Mouse (Mus musculus): ENCODE measurements around the gene Gabrr1. TPM values are rescaled to one million over a fixed set of nuclear protein-coding genes. Genes with fewer than 3 reads are reported as not detected.

Gene Gabrr1
- polyA plus RNA-seq, 1 experiment from 2014 or later: 0.17 TPM

- H3K36me3 ChIP-seq (ENCODE audit: control insufficient read depth, insufficient read depth, low read length): no peaks in the 10 kb centered on the region
- H3K4me2 ChIP-seq (ENCODE audit: low read depth, low read length): no peak overlapping the region
- 6% methylated on average over 2 of the region's 2 CpGs for WGBS
- no peak overlapping the region for H3K4me3 ChIP-seq (ENCODE audit: low read depth, low read length)
- H3K9me3 ChIP-seq (ENCODE audit: control insufficient read depth, low read length): no peaks in the 10 kb centered on the region; the same call in 1 of the 2 replicates
- H3K27ac ChIP-seq (ENCODE audit: low read depth, low read length): no peak overlapping the region
- no peaks in the 10 kb centered on the region for H3K4me1 ChIP-seq (ENCODE audit: control insufficient read depth, insufficient read depth, low read length)
- H3K9ac ChIP-seq (replicated peaks; ENCODE audit: low read depth, low read length): no peak overlapping the region
- no peaks in the 10 kb centered on the region for H3K27me3 ChIP-seq (ENCODE audit: control insufficient read depth, insufficient read depth, low read length)
- ATAC-seq (ENCODE audit: low read depth): no peak
Observed at GRCm38 (mm10) chr4:33198117-33198516, 65.8 kb downstream of the Gabrr1 start.

GRCm38 (mm10) chr4:33204682-33205081 lies 72.4 kb downstream of the Gabrr1 start:
- Histone ChIP-seq H3K27me3 (ENCODE audit: control insufficient read depth, insufficient read depth, low read length) (no peaks in the 10 kb centered on the region), H3K4me2 (ENCODE audit: low read depth, low read length) (no peak overlapping the region), H3K9ac (replicated peaks; ENCODE audit: low read depth, low read length) (no peak overlapping the region), H3K4me1 (ENCODE audit: control insufficient read depth, insufficient read depth, low read length) (no peaks in the 10 kb centered on the region), H3K36me3 (ENCODE audit: control insufficient read depth, insufficient read depth, low read length) (no peaks in the 10 kb centered on the region), H3K9me3 (ENCODE audit: control insufficient read depth, low read length) (no peaks in the 10 kb centered on the region), H3K4me3 (ENCODE audit: low read depth, low read length) (no peak overlapping the region), H3K27ac (ENCODE audit: low read depth, low read length) (no peak overlapping the region)
- 6% methylated on average over 4 of the region's 4 CpGs for WGBS
- no peak for ATAC-seq (ENCODE audit: low read depth)

GRCm38 (mm10) chr4:33207551-33207950 lies 75.2 kb downstream of the Gabrr1 start:
- Histone ChIP-seq H3K27ac (ENCODE audit: low read depth, low read length) (no peak overlapping the region), H3K36me3 (ENCODE audit: control insufficient read depth, insufficient read depth, low read length) (no peaks in the 10 kb centered on the region), H3K27me3 (ENCODE audit: control insufficient read depth, insufficient read depth, low read length) (no peaks in the 10 kb centered on the region), H3K9me3 (ENCODE audit: control insufficient read depth, low read length) (no peaks in the 10 kb centered on the region), H3K4me2 (ENCODE audit: low read depth, low read length) (no peak overlapping the region), H3K4me3 (ENCODE audit: low read depth, low read length) (no peak overlapping the region), H3K4me1 (ENCODE audit: control insufficient read depth, insufficient read depth, low read length) (0 out of 2 replicates have a peak, but pooled peaks cover 4% of the 10 kb centered on the region), H3K9ac (replicated peaks; ENCODE audit: low read depth, low read length) (no peak overlapping the region)
- WGBS: 65% methylated on average over 2 of the region's 2 CpGs
- ATAC-seq (ENCODE audit: low read depth): no peak

GRCm38 (mm10) chr4:33208881-33209841 lies 76.8 kb downstream of the Gabrr1 start, which contains the start of gene Srsf12:
Gene Srsf12 (plus strand): TSS chr4:33208991.
- WGBS: 2% methylated on average over 55 of the region's 65 CpGs
- Histone ChIP-seq H3K36me3 (ENCODE audit: control insufficient read depth, insufficient read depth, low read length) (no peaks in the 10 kb centered on the region), H3K4me1 (ENCODE audit: control insufficient read depth, insufficient read depth, low read length) (0 out of 2 replicates have a peak, but pooled peaks cover 4% of the 10 kb centered on the region), H3K9me3 (ENCODE audit: control insufficient read depth, low read length) (no peaks in the 10 kb centered on the region), H3K4me2 (ENCODE audit: low read depth, low read length) (peak within 1 kb of the TSS; percentile 93), H3K27me3 (ENCODE audit: control insufficient read depth, insufficient read depth, low read length) (no peaks in the 10 kb centered on the region), H3K27ac (ENCODE audit: low read depth, low read length) (peak within 1 kb of the TSS; percentile 82), H3K4me3 (ENCODE audit: low read depth, low read length) (peak within 1 kb of the TSS; percentile 74), H3K9ac (replicated peaks; ENCODE audit: low read depth, low read length) (peak within 1 kb of the TSS; percentile 92)
- peak; percentile 93 for ATAC-seq (ENCODE audit: low read depth)

Other genes starting within 250 kb of the Gabrr1 start
- 20.8 and 22.6 TPM in 2 replicates for gene Ankrd6, start 181.7 kb upstream of the Gabrr1 start, polyA plus RNA-seq (2014; fragmentation: Nextera tagmentation; extraction: Ambion mirVana)
- gene Rragd, start 149.5 kb upstream of the Gabrr1 start, polyA plus RNA-seq (2014; fragmentation: Nextera tagmentation; extraction: Ambion mirVana): 52.1 and 58.7 TPM in 2 replicates
- gene Ube2j1, start 101.1 kb upstream of the Gabrr1 start, polyA plus RNA-seq (2014; fragmentation: Nextera tagmentation; extraction: Ambion mirVana): 78.9 and 81.9 TPM in 2 replicates
- gene Gabrr2, start 69.5 kb upstream of the Gabrr1 start, polyA plus RNA-seq (2014; fragmentation: Nextera tagmentation; extraction: Ambion mirVana): 0.25 and 0.50 TPM in 2 replicates
- 2.2 and 2.5 TPM in 2 replicates for gene Pm20d2, start 57.2 kb downstream of the Gabrr1 start, polyA plus RNA-seq (2014; fragmentation: Nextera tagmentation; extraction: Ambion mirVana)
- 73.3 and 85.8 TPM in 2 replicates for gene Srsf12, start 76.5 kb downstream of the Gabrr1 start, polyA plus RNA-seq (2014; fragmentation: Nextera tagmentation; extraction: Ambion mirVana)
- 58.4 and 64.5 TPM in 2 replicates for gene Pnrc1, start 157.6 kb downstream of the Gabrr1 start, polyA plus RNA-seq (2014; fragmentation: Nextera tagmentation; extraction: Ambion mirVana)
- gene Rngtt, start 177.8 kb downstream of the Gabrr1 start, polyA plus RNA-seq (2014; fragmentation: Nextera tagmentation; extraction: Ambion mirVana): 24.2 and 27.5 TPM in 2 replicates

Data from neural tube, embryonic 14.5 days (tissue).